Mouse (Mus musculus): ENCODE results near the gene Sspo.

- TF ChIP-seq CTCF (IDR thresholded peaks at IDR 0.05; ENCODE audit: low read depth, low read length) (no peak), POLR2A (IDR thresholded peaks at IDR 0.05; ENCODE audit: extremely low read depth, insufficient read depth, low read length) (no peak)
Measured at GRCm38 (mm10) chr6:48415636-48416035, 32.4 kb upstream of the Sspo start.

All from liver, adult 2 months (tissue).